Mouse (Mus musculus) cerebellum, postnatal 25 days (tissue): ENCODE results near the gene Olfr1392.

ENCODE experiments used
- DNase-seq, 2 experiments: peaks; one replicate each; pipeline ENCODE4 v3.0.0; 2021; ENCODE audit warnings: mixed read lengths in 2 of 2

Olfr1392 gene

GRCm38 (mm10) chr11:49326726-49327125 lies 41.6 kb downstream of the Olfr1392 start:
- DNase-seq, result no peak

GRCm38 (mm10) chr11:49329686-49330085 lies 44.6 kb downstream of the Olfr1392 start:
- DNase-seq, result no peak

- no peak for DNase-seq
Observed at GRCm38 (mm10) chr11:49334888-49335287, 49.8 kb downstream of the Olfr1392 start, which contains the start of gene Olfr1390. Olfr1390 (plus strand) TSS chr11:49335188.

GRCm38 (mm10) chr11:49337150-49337832 lies 52.2 kb downstream of the Olfr1392 start:
- DNase-seq, result no peak
